Mouse (Mus musculus) thymus, postnatal 14 days (tissue): ENCODE results near the gene Wls.

ENCODE experiments used
- DNase-seq: peaks from one replicate; pipeline ENCODE4 v3.0.0; 2021

The Wls gene

DNA sequence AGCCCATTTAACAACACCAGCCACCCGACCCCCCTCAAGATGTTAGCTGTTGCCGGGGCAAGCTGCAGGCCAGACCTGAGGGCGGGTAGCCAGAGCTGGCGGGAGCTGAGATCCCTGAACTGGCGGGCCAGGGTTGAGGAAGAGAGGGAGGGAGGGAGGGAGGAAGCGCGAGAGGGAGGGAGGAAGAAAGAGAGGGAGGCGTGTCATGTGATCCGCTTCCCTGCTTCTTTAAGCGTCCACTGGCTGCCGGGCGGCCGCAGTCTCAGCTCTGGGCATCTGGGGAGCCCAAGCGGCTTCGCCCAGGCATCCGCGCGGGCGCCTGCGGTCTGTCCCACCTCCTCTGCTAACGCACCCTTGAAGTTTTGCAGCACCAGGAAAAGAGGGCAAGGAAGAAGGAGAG lies at the start of gene Wls:
Gene Wls (plus strand): TSS at position 192 of the 400 bp plus-strand sequence.
- peak; percentile 48 for DNase-seq

DNA sequence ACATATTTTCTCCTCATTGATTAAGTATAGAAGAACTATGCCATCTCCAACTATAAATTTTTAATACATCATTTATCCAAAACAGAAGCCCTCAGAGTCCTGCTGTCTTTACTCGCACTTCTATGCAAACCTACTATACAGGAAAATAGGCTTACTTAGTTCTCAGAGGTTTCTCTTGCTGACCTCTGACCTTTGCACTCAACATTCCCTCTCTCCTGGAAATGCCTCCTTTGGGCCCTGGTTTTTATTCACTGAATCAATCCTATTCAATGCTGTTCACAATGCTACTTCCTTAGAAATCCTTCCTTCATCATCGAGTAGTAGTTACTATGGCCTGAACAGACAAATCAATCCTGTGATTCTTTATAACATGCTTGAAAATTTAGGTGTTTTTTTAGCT lies 49.7 kb upstream of the Wls start:
- no peak for DNase-seq

DNA sequence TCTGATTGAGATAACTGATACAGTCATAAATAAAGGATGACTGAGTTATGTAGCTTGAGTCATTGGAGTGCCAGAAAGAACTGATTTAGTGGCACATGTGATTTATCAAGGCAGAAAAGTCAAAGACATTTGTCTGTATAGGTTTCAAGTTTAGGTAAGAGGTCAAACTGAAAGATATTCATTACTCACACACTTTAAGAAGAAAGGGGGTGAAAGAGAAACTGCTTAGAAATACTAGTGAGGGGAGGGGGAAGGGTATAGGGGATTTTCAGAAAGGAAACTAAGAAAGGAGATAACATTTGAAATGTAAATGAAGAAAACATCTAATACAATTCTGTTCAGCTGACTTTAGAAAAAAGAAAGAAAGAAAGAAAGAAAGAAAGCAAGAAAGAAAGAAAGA lies 7.9 kb upstream of the Wls start:
- DNase-seq, result no peak

GRCm38 (mm10) chr3:159840002-159840816 lies 737 bp downstream of the Wls start:
- peak; percentile 37 for DNase-seq

DNA sequence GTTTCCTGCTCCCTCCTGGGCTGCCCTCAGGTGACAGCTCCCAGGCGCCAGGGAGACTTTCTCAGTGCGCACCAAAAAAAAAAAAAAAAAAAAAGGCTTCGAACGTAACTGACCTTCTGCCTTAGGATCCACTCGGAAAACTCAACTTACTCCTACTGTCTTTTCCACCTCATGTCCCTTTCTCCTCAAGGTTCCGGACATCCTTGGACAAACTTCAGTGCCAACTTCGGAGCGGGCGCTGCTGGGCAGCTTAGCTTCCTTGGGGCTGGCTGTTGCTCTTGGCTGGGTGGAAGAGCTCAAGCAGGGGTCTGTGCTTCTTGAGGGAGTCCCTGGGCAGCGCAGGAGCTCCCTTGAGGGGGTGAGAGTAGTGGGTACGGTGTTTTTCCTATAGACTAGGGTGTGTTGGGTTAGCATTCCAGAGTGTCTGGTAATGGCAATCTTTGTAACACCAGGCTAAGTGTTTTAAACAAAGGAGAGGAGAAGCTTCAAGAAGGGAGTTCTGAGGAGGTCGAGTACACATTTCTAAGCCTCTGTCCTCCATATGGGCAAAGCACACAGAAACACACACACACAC lies 1.4 kb downstream of the Wls start:
- DNase-seq, result peak; percentile 17

DNA sequence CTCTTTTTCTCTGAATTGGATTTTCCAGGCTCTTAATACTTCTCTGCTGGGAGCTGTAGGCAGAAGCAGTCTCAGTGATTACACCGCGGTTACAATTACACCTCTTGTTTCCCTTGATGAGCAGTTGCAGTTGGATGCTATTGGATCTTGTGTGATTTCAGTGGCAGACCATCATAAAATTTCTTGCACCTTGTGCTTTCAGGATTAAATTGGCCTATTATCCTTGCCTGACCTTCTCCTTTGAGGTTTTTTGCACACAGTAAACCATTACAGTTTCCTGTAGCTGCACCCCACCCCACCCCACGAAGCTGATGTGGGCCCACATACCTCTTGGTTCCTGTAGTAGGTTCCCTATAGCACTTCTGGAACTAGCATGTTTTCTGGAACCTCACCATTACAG lies 2.0 kb downstream of the Wls start:
- DNase-seq, result peak; percentile 17

GRCm38 (mm10) chr3:159843135-159843534 lies 3.7 kb downstream of the Wls start:
- no peak for DNase-seq

DNA sequence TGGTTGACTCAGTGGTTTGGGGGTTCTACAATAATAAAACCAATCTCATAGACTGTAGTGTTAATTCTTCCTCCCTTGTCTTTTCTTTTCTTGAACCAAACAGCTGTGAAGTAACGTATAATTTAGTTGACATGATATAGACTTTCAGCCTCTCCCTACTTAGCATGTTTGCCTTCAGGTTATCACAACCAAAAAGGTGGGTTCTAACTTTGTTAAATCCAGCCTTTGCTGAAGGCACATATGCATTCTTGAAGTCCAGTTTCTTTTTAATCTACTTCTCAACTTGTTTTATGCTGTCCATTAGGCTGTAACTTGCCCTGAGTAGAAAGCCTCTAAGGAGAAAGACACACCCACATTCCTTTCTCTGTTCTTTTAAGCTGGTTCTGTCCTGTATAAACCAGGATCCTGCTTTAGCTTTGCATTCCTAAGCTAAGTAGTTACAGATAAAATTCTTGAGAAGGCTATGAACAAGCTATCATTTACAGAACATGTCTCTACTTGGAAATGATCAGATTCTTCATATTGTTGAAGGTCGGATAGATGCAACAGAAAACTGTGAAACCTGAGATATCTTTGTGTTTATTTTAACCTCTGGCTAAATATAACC lies 8.0 kb downstream of the Wls start:
- no peak for DNase-seq

DNA sequence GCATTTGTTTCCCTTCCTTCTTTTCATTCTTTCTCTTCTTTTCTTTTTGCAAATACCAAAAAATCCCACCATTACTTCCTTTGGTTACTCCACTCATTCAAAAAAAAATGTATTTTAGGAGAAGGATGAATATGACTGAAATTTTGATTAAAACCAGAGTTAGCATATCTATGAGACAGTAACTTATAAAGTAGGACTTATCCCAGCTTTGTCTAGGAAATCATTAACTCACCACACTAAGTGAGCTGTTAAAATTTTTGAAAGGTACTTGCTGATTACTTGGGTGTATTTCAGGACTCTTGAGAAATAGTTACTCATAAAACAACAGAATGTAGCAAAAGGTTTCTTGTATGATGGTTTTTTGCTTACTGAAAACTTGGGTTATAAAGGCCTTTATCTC lies 8.7 kb downstream of the Wls start:
- no peak for DNase-seq

- no peak for DNase-seq
Observed at GRCm38 (mm10) chr3:159851476-159851875, 12.0 kb downstream of the Wls start.

DNA sequence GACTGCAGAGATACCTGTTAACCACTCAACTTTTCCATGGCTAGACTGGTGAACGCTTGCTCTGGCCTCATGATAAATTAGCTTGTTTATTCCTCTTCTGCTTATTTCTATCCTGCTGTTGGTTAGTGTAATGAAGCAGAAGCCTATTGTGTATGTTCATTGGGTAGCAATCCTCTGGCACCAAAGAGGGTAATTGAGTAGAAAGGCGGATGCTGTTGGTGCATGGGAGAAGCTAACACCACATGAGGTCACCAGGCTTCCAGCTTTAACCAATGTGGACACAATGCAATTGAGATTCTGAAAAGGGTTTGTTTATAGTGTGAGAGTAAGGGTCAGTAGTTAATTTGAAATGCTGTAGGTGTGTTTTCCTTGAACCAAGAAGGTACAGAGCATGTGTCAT lies 12.5 kb downstream of the Wls start:
- no peak for DNase-seq

DNA sequence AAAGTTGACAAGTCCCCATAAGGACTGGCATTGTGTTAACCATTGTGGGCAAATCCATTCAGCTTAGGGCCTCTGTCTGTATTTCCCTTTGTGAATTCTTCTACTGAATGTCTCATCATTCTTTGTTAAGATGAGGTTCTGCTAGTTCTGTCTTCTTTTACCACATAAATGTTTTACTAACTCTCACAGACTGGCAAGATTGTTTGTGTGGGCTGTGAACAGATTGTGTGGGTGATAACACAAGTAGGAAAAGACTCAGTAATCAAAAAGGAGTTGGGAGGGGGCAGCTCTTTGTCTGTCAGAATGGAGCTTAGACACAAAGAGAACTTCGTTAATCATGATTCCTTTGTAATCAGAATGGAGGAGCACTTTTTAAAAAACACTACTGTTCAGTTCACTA lies 17.6 kb downstream of the Wls start:
- no peak for DNase-seq

GRCm38 (mm10) chr3:159865691-159866090 lies 26.2 kb downstream of the Wls start:
- DNase-seq, result no peak

GRCm38 (mm10) chr3:159878983-159879382 lies 39.5 kb downstream of the Wls start:
- DNase-seq, result no peak

GRCm38 (mm10) chr3:159883325-159883724 lies 43.9 kb downstream of the Wls start:
- DNase-seq, result no peak

DNA sequence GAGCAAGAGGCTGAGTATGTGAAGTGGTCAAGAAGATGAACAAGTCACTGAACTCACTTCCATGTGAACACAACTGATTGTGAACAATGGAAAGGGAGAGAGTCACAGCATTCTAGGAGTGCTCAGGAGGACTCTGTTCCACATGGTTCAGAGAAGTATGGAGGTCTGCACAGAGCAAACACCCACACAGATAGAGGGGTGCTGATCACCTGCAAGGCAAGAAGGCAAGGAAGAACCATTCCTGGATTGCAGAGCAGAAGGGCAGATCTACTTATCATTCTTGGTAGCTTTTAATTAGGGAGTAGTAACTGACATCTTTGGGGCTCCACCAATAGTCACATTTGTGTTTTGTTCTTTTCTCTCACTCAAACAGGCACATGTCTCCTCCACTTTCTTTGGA lies 45.3 kb downstream of the Wls start:
- DNase-seq, result no peak

GRCm38 (mm10) chr3:159885271-159885670 lies 45.8 kb downstream of the Wls start:
- DNase-seq, result no peak

- no peak for DNase-seq
Observed at GRCm38 (mm10) chr3:159885781-159886400, 46.4 kb downstream of the Wls start.

DNA sequence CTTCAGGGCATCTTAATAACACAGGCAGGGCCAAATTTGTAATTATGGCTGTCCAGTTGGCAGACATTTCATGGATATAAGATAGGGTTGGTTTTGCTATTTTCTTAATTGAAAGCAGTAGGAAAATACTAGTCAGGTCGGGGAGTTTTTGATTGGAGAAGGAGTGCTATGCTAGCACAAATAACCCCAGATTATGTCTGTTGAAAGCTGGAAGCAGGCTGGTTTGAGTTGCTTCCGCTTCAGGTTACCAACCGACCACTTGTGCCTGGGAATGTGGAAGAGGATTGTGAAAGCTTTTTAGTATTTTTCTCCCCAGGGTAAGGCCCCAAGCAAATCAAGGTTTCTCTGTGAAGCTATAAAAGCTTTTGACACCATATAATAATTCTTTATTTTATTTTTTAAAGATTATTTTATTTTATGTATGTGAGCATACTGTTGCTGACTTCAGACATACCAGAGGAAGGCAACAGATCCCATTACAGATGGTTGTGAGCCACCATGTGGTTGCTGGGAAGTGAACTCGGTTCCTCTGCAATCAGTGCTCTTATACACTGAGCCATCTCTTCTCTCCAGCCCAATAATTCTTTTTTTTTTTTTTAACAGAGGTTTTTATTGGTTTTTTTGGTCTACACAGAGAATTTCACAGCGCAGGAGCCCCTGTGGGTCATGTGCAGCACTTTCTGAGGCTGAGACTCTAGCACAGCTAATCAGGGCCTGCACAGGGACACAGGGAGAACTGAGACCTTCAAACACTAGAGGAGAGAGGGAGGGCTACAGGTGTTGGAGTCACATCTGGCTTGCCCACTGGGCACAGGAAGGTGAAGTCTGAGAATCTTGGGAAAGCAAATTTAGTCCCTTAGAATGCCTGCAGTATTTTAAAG lies 50.9 kb downstream of the Wls start:
- DNase-seq, result no peak

DNA sequence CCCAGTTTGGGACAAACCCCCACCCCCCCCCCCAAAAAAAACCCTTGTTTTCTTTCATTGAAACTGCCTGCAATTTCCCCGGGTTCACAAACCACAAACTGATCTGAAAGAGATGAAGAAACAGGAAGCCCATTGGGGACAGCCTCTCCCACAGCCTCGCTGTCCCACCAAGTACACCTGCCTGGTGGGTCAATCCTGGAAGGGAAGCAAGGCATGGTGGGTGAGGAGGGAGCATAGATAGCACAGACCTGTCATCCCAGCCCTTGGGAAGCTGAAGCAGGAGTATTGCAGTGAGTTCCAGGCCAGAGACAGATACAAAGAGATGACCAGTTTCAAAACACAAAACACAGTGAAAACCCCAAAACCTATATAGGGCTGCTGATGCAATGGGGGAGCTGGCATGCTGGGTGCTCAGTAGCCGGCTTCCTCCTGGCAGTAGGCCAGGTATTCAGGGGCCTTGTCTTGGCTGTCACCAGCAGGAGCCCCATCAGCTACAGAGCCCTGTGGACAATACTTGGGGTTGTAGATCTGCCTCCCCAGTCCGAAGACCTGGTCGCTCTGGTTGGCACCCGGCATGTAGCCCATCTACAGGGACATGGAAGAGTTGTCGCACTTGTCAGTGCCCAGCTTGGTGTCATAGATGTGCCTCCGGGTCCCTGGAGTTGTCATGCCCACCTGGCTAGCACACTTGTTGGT lies 51.7 kb downstream of the Wls start:
- DNase-seq, result peak; percentile 6

GRCm38 (mm10) chr3:159907329-159907728 lies 67.9 kb downstream of the Wls start:
- no peak for DNase-seq
